Mouse (Mus musculus) induced T-regulatory cell, adult 2 months (primary cell): ENCODE results near the gene Hmg20a.
"Not testable (repeated sequence)": the region's sequence is repeated elsewhere in the genome, so short reads cannot be mapped to it uniquely, and the experiment has no call there.

Experiments
- DNase-seq: peaks from one replicate; pipeline ENCODE4 v3.0.0-alpha.2; 2012; ENCODE audit warnings: low read depth

The Hmg20a gene

DNA sequence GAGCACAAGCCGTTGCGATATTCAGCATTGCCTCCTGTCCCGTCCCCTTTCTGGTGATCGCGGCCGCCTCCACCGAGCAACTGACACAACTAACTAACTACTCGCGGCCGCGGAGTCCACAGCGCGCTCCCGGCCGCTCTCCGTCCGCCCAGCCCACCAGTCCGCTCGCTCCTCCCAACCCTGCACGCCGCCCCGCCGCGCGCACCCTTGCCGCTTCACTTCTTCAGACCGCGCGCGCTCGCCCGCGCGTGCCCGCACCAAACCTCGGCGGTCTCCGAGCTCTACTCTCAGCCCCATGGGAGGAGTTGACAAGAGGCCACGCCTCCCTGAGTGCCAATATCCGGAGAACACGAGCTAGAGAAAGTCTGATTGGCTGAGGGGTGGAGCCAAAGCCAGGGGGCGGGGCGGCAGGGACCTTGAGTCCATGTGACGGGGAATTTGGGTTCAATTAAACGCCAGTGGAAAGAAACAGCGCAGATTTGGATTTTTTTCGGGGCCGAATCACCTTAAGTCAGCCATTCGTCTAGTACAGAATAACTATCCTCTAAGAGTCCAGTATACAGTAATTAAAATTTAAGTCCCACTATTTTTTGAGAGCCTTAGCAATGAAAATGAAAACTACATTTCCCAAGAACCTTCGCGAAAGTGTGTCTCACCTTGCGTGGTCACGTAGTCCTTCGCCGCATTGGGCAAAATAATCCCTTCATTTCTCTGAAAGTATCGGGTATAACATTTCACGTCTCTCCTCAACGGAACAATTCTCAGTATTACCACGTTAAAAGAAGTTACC lies at the start of gene Hmg20a, which contains the start of gene Peak1:
Gene Hmg20a (plus strand): TSS at position 662 of the 790 bp plus-strand sequence.
Gene Peak1 (minus strand): TSS at position 120 of the 790 bp plus-strand sequence.
- peak; percentile 100 for DNase-seq

DNA sequence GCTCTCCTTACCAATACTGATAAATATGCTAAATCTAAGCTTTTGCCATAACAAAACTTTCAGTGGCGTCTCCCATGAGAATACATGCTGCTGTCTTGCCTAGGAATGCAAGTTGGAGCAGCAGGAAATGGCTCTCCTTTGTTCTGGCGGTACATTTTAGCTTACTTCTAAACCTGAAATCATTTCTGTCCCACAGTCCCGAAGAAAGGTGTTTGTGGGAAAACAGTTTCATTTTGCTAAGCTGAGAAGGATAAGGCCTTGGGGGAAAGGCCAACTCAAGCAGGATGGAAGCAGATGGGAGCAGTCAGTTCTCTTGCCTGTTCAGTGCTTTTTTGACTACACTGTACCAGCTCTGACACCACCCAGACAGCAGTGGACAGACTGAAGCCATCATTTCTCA lies 49.6 kb upstream of the Hmg20a start:
- no peak for DNase-seq

DNA sequence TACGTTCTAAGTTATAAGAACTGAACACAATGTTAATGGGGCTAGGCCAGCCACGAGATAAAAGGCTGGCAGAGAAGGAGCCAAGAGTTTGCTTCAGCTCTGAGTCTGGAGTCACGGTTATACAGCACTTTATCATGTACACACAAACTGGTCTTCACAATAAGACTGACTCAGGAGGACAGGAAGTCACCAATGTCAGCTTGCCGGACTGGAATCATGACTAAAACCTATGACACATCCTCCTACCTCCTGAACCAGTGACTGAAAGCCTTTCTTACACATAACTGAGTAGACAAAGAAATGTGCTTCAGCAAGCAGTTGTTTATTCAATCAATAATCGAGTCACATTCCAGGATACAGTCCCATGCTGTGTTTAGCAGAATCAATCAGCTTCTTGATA lies 47.7 kb upstream of the Hmg20a start:
- DNase-seq = no peak

DNA sequence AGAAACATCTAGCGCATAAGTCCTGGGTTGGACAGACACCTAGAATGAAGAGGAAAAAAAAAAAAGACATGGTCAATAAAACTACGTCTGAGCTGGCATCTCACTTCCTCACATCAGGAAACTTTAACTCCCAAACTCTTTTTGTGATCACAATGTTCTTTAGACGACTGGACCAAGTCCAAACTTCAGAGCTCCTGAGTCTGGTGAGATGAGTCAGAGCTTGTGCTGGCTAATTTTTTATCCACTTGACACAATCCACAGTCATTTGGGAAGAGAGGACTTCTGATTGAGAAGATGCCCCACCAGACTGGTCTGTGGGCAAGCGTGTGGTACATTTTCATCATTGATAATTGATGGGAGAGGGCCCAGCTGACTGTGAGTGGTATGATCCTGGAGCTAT lies 44.0 kb upstream of the Hmg20a start:
- no peak for DNase-seq

DNA sequence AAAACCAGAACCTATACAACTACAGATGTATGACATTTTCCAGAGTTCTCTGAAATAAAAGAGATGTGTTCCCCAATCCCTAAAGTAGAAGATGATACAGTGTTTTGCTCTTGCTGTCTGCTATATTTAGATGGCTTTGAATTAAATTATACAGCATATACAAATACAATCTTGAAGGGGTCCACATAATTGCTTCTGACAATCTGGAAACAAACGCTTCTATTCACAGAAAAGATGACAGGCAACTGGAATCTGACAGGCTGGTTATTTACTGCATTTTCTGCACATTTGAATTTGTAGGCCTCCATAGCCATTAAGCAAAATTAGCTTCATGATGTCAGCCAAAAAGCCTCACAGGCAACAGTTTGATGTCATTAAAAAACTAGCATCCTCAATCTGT lies 35.6 kb upstream of the Hmg20a start:
- DNase-seq = no peak

DNA sequence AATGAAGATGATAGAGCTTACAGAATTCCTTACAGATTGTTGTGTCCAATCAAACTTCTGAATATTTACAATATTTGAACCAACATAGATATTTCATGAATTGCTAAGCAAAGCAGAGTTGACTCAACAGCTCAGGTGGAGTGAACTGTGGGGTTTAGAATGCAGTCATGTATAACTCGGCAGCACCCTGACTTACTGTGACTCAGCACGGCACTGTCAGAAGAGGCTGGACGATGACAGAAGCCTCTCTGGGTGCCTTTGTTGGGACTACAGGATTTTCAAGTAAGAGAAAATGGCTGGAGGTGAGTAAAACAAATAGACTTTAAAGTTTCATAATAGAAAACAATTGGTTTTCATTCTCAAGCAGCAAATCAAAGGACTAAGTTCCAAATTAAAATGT lies 25.6 kb upstream of the Hmg20a start:
- no peak for DNase-seq

DNA sequence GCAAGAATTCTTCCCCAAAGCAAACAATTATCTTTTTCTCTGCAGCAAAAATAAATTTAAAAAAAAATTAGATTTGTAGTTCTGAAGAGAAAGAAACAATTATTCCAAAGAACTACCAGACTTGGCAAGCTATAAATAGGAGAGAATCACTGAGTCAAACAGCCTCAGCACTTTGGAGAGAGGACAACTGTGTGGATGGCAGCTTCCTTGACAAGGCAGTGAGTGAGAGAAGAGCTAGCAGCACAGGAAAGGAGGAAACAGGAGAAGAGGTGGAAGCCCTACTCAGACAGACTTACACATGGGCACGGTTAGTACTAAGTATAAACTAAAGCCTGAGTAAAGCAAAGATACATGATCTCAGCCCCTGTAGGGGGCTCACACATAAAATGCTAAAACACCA lies 22.1 kb upstream of the Hmg20a start:
- DNase-seq = no peak

DNA sequence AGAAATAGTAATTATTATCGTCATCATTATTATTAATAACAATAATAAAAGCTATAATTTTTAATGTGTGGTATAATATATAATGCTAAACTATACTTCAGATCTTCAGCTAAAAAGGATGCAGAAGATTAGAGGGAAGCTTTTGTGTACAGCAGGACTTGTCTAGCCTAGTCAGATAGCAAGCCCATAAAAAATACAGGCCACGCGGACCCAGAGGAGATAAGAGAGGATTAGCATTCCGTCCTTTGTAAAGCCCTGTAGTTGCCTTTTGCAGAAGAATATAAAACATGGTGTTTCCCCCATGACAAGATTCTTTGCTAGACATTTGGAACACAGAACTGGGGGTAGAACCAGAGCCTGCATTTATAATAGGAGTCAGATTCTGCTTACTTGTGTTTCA lies 13.8 kb upstream of the Hmg20a start:
- DNase-seq = no peak

DNA sequence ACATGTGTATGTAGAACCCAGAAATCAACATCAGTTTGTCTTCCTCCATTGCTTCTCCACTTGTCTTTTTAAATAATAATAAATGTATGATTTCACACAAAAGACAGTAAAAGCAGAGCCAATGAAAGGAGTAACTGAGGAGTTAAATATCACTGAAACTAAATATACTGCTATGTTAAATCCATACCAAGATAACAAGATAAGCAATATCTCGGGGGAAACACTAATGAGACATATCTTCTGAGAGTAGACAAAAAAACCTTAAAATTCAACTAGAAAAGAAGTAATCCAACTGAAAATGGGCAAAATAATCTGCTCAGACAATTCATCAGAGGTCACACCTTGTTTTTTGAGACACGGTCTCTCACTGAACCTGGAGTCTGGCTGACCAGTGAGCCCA lies 8.5 kb upstream of the Hmg20a start:
- no peak for DNase-seq

DNA sequence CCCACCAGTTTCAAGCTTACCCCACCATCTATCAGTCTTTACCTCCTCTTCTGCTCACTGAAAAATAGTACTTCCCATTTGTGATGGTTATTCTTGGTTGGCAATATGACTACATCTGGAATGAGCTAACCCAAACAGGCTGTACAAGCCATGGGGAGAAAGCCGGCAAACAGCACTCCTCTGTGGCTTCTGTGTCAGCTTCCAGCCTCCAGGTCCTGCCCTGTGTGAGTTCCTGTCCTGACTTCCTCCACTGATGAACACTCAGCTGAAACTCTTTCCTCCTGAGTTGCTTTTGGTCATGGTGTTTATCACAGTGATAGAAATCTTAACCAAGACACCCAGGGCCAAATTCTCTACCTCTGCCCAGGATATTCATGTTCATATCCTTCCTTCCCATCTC lies 5.7 kb upstream of the Hmg20a start:
- DNase-seq = no peak

DNA sequence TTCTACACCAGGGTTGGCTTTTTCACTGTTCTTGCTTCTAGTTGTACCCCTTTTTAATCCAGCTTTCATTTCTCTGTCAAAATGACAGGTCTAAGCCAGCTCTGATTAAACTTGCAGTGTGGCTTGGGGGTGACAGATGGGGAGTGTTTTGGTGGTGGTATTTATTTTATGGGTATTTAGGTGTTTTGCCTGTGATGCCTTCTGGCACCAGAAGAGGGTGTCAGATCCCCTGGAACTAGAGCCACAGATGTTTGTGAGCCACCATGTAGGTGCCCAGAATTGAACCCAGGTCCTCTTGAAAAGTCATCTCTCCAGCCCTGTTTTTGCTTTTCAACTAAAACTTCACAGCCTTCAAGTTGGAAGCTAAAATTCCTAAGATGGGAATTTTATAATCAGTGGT lies 4.1 kb upstream of the Hmg20a start:
- DNase-seq = peak; percentile 58

DNA sequence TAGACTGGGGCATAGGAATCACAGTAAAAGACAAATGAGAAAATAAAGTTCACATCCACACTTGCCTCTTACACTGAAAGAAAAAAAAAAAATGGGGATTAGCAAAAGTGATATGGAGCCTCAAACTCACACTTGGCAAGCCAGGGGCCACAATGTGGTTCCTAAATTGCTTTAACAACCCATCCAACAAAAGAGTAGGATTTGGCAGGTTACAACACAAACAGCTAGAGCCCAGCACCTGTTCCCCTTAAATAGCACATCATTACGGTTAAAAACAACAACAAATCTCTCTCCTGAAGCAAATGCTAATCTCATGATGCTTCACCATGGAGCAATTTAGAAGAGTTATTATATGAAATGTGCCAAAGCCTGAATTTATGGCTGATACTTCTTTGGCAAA lies 3.0 kb upstream of the Hmg20a start:
- DNase-seq = no peak

DNA sequence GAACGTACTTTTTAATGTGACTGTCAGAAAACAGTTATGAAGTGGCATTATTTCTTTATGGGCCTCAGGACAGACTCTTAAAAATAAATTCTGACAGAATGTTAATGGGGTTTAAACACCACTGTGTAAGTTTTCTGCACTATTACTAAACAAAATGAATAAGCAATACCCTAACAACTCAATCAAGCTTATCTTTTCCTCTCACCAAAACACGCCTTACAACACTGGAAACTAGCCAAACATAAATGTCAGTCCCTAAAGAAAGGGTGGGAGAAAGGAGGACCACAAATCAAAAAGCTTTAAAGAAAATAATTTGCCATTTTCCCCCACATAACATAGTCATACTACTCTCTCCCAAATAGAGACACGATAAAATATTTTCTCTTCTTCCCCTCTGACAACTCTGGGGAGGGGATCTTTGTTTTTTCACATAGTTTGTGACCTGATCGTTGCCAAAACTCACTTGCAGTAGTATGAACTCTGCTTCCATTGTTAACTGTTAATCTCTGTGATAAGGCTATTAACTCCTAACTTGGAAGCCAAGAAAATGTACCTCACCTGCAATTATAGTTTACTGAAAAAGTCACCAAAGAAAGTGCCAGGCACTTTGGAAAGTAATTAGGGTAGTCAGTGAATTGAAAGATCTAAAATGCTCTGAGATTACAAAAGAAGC lies 2.3 kb upstream of the Hmg20a start:
- DNase-seq = no peak

DNA sequence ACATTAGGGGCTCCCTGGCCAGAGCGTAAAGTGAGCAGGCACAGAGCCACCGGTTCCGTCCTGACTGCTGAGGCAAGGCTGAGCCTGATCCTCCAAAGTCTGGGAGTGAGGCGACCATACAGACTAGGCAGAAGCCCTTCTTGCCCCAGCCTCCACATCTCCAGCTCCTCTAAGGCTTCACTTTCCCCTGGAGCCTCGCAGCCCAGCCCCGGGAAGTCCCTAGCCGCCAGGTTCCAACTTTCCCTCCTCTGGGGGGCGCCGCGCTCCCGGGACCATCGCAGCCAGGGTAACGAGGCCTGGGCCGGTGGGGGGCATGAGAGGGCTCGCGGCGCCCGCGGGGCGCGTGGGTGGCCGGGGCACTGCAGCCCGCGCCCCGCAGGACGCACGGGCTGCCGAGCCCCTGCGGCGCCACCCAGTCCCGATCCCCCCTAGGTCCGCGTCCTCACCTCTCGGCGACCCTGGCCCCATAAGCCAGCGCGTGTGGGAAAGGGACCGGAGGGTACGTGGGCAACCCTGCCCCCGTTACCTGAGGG lies 928 bp upstream of the Hmg20a start:
- peak; percentile 87 for DNase-seq

DNA sequence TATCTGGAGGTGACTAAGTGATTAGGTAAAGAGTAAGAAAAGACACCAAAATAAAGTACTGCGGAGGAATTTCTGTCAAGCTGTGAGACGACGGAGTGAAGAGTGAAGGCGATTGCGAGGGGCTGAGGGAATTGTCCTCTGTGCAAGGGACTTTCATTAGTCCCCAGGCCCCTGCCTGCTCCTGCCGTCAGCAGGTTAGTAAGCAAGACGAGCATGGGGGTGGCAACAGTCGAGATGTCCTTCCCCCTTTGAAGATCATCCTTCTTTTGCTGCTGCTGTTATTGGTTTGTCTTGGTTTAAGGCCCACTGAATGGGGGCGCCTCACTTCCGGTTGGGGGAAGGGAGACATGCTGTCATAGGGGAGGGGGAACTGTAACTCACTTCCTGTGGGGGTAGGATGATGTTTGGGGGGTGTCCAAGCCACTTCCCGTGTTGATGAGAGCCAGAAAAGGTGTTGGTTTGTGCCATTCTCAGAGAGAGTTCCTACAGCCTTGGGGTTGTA lies 380 bp downstream of the Hmg20a start:
- peak; percentile 98 for DNase-seq

DNA sequence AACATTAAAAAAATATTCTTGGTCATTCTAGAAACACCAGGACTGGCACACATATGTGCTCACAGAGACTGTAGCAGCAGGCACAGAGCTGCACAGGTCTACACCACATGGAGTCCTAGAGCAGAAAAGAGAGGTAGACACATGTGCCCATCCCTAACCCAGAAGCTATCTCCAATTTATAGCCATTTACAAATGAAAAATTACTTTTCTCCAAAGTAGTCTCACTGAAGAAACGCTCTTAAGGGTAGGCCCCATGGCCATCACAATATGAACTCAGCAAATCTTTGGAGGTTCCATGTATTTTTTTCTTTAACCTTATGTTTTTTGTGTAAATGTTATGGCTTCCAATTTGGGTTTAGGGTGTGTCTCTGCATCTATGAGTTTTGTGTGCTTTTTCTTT lies 1.8 kb downstream of the Hmg20a start:
- DNase-seq = peak; percentile 43

DNA sequence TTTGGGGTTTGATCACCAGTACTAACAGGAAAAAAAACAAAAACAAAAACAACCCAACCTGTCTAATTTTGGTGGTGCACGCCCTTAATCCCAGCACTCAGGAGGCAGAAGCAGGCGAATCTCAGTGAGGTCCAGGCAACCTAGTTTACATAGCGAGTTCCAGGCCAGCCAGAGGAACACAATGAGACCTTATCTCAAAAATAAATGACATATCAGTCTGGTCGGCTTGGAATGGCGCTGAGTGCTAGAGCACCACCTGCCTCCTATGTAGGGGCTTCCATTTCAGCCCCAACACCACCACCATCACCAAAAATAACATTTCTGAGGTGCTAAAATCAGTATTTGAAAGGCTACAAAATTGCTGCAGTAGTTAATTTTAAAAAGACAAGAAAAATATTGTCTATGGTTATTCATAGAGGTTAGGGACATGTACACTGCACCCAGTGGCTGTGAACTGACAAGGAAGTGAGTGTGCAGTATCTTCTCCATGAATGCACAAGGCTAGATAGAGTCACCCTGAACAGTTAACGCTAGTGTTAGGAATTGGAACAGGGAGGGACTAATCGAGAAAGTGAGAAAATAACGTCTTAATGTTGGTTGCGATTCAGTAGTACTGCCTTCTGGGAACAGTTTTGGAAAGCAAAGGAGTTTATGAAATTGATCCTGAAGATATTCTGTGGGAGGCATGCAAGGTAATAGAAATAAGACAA lies 2.6 kb downstream of the Hmg20a start:
- peak; percentile 46 for DNase-seq

DNA sequence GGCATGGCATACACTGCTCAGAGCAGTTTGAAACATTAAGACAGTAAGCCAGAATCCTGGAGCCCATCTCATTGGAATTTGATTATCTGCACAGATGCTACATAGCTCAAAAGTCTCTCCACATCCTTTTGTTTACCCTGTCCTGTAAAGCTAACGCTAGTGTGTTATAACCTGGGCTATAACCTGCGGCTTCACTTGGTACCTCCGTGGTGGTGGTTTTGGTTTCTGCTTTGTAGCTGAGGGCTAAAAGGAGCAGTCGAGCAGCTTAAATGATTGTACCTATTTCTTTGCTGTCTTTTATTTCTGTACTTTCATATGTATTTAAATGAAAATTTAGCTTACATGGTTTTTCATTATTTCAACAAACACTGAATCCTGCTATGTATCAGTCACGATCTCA lies 3.6 kb downstream of the Hmg20a start:
- peak; percentile 80 for DNase-seq

DNA sequence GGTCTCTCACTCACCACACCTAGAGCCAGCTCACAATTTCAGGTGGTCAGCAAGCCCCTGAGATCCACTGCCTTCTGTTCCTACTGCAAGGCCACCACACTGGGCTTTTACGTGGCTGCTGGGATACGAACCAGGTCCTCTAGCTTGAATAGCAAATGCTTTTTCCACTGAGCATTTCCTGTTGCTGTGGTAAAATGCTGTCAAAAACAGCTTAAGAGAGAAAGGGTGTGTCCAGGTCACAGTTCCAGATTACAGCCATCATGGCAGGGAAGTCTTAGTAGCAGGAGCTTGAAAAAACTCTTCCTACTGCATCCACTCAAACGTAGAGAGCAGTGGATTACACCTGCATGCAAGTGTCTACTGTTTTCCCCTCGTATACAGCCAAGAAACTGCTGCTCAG lies 6.5 kb downstream of the Hmg20a start:
- peak; percentile 62 for DNase-seq

DNA sequence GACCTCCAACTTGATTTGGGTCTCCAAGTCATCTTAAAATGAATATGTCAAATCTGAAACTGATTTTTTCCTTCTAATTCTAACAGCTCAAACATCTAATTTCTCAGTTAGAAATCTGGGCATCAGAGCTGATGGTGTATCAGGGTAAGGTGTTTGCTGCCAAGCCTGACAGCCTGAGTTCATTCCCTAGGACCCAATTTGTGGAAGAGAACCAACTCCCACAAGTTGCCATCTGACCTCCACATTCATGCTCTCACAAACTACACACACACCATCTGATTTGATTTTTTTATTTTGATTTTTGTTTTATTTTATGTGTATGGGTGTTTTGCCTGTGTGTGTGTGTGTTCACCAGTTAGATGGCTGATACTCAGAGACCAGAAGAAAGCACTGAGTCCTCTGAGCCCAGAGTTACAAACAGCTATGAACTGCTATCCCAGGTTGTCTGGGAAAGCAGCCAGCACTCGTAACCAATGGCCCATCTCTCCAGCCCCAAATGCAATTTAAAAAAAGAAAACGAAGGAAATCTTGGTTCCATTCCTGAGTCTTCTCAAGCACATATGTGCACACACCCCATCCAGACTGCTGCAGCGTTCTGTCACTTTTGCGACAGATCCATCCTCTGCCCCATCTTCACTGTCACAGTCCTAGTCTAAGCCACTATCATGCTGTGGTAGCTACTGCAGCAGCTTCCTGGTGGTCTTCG lies 17.6 kb downstream of the Hmg20a start:
- DNase-seq = no peak

DNA sequence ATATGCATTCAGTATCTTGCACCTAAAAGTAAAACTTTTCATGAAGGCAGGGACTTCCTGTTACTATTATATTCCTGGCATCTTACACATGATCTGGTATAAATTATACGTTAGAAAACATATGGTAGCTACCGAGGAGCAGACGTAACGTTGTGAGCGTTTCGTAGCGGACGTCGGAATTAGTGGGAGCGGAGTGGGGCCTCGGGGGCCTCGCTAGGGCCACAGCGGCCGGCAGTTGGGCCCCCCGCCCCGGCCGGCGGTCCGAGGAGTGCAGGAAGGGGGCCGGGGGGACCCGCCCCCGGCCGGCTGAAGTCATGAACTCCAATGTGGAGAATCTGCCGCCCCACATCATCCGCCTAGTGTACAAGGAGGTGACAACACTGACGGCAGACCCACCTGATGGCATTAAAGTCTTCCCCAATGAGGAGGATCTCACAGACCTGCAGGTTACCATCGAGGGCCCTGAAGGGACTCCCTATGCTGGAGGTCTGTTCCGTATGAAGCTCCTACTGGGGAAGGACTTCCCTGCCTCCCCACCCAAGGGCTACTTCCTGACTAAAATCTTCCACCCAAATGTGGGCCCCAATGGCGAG lies 19.0 kb downstream of the Hmg20a start:
- DNase-seq = not testable (repeated sequence)

DNA sequence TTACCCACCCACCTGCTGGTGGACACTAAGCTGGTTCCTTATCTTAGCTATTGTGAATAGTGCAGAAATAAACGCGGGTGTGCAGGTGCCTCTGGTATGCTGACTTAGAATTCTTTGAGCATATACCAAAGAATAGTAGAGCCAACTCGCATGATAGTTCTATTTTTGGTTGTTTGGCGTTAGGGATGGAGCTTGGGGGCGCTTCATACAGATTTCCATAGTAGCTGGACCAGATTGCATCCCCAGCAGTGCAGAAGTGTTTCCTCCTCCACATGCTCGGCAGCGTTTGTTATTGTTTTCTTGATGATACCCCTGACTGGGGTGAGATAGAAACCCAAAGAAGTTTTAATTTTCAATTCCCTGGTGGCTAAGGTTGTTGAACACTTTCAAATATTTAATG lies 21.3 kb downstream of the Hmg20a start:
- DNase-seq = no peak
